Mouse (Mus musculus) ovary, adult 18-20 months (tissue): ENCODE results near the gene Tecpr1.

Source experiments
- DNase-seq: peaks from one replicate; pipeline ENCODE4 v3.0.0; 2022; ENCODE audit warnings: low spot score, mixed read lengths

The Tecpr1 gene

DNA sequence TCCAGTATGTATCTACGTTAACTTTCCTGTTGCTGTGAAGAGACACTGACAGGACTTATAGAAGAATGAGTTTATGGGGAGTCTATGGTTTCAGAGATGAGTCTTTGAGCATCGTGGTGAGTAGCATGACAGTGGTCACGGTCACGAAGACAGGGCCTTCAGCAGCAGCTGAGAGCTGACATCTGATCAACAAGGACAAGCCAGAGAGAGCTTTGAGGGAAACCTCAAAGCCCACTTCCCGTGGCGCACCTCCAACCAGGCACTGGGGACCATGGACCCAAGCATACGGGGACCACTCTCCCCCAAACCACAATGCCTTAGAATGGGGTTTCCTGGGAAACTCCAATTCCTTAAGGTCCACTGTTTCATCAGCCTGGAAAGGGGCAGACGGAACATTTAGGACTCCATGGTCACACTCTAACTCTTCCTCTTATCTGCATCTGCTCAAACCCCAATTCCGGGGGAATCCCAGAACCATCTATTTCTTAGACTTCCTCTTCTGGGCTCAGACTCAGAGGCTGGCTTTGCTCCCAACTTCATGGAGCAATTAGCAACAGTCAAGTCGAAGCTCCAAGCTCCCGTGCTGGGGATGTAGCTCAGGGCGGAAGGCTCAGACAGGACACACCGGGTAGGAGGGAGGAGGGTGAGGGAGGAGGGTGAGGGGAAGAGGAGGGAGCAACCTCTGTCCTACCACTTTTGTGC lies 28.6 kb upstream of the Tecpr1 start:
- no peak for DNase-seq

DNA sequence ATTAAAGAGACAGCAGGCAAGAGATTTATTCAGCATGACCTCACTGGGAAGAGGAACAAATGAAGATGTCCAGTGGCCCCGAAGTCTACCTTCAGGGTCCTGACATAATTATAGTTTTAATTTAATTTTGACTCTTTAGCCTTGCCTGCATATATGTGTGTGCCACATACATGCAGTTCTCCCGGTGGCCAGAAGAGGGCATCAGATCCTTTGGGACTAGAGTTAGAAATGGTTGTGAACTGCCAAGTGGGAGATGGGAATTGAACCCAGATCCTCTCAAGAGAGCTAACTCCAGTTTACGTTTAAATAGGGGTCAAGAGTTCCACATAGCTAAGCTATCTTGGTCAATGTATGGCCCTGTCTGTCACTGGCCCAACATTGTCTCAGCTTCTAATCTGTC lies 26.5 kb upstream of the Tecpr1 start:
- DNase-seq = no peak

DNA sequence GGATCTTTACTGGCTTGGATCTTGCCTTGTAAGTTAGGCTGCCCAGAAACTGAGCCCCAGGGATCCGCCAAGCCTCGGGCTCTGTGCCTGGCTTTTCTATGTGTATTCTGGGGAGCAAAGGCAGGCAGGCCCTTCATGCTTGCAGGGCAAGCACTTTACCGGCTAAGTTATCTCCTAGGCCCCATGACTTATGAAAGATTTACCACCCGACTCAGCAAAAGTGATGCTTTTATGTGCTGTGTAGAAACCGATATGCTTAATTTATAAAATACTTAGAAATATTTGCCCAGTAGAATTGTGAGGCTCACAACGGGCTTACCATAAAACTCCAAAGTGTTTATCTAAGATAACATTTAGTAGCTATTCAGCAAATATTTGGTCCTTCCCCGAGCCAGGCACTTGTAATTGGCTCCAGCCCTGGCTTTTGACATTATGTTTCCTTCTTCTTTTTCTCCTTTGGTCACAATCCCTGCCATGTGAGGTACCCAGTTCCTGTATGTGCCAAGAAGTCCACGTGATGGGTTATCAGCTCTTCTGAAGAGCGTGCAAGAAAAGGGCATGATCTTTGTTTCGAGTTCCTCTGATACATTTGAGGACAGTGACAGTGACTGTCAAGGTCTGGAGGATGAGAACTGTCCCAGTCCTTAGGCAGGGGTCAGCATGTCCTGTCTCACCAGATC lies 24.6 kb upstream of the Tecpr1 start:
- no peak for DNase-seq

DNA sequence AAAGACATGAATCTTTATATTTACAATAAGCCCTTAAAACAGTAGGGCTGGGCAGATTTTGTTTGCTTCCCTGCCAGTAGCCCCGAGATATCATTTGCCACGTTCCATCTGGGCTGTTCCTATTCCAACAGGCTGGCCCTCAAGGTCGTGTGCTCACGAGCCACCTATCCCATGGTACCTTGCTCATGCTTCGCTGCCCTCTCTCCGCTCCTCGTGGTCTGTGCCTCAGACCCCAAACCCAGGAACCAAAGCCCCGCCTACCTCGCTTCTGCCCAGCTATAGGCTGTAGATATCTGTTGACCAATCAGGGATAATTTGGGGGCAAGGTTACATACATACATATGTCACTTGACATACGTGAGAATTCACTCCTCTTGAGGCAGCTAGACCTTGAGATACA lies 23.9 kb upstream of the Tecpr1 start:
- no peak for DNase-seq

DNA sequence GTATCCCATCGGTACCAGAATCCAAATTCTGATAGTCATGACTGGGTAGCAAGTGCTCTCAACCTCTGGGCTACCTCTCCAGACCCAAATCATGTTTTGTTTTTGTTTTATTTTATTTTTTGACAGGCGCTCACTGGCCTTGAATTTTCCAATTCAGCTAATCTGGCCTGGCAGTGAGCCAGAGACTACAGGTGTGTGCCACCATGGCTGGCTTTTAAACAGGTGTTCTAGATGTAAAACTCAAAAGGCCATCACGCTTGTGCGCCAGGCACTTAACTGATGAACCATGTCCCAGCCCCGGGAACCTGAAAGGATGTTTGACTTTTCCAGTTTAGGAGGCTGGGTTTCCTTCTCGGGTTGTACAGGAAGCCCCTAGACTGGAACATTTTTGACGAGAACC lies 23.3 kb upstream of the Tecpr1 start:
- DNase-seq = no peak

DNA sequence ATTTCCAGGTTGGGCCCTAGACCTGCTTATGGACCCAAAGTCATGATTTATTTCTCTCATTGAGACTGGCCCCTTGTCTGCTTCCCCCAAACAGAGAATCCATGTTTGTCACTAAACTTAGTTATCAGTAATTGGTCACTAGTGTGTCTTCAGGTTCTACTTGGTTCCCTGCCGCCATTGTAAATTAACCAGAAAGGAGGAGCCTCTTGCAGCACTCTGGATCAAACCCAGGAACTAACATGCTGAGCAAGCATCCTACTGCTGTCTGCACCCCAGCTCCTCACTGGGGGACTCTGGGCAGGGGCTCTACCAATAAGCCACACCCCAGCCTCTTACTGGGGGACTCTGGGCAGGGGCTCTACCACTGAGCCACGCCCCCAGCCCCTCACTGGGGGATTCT lies 22.2 kb upstream of the Tecpr1 start:
- no peak for DNase-seq

DNA sequence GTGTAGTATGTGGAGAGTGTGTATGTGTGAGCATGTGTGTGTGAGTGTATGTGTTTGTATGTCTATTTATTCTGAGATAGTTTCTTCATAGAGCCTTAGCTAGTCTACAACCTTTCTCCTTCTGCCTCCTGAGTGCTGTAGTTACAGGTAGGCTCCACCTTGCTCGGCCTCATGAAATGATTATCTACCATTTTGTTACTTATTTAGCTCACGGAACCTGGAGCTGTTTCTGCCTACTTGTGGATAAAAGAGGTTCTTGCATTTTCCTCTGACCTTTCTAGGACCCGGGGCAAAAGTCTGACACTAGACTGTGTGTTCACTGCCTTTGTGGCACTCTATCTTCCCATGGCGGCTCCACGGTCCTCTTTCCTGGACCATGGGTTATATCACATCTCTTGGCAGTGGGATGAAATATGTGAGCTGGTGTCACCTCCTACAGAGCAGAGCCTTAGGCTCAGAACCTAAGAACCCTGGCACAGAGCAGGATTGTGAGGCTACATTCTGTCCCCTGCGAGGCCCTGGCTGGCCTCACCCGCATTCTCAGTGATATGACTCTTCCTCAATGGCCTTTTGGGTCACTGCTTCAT lies 20.6 kb upstream of the Tecpr1 start, which contains the start of gene Bri3:
Gene Bri3 (plus strand): TSS at position 537 of the 587 bp plus-strand sequence.
- no peak for DNase-seq

DNA sequence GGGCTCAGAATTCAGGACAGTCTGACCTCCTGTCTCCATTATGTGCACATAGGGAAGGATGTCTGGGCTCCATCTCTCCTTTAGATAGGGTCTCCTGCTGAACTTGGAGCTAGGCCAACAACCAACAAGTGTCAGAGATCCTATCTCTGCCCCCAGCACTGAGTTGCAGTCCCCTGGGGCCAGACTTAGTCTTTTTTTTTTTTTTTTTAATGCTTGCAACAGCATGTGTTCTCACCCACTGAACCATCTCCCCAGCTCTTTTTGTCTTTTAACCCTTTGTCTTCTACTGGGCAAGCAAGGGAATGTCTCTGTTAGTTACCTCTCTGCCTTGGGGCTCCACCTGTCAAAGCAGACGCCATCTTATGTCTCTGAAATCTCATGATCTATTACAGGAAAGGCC lies 15.6 kb upstream of the Tecpr1 start:
- no peak for DNase-seq

DNA sequence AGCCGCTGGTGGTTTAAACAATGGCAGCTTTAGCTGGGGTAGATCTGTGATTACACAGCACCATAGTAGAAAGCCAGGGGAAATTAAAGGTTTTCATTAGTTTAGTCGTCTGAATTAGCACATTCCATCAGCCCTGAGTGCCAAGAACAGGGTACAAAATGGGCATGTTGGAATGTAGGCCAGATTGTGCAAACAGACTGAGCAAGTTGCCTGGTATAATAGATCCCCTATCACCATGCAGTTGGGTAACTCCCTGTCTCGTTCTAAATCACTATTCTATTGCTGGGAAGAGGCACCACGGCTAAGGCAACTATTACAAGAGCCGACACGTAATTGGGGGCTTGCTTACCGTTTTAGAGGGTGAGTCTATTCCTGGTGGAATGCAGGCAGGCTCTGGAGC lies 11.3 kb upstream of the Tecpr1 start:
- no peak for DNase-seq

DNA sequence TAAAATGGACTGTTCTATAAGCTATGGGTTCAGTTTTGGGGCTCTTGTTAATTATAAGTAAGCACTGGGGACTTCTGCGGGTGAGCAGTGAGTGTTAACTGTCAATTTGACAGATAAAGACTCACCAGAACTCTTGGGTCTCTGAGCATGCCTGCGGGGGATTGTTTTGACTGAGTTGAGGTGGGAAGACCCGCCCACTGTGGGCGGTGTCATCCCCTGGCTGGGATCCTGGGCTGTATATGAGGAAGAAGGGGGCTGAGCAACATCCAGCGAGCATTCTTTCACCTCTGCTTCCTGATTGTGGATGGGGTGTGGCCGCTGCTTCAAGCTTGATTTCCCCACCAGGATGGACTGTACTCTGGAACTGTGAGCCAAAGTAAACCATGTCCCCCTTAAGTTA lies 10.8 kb upstream of the Tecpr1 start:
- DNase-seq = no peak

DNA sequence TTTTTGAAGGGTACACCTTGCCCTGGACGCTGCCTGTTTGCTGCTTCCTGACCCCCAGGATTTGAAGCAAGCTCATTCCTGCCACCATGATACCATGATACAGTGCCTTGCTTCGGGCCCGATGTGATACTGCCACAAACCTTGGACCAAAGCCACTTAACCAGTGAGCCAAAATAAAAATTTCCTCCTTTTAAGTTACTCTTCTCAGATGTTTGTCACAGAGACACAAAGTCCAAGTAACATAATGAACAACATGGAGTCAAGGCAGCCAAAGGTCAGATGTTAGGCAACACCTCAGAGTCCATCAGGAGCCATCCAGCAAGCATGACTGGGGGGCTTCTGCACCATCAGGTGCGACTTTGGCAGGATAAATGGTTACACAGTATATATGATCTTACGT lies 9.1 kb upstream of the Tecpr1 start:
- DNase-seq = no peak

DNA sequence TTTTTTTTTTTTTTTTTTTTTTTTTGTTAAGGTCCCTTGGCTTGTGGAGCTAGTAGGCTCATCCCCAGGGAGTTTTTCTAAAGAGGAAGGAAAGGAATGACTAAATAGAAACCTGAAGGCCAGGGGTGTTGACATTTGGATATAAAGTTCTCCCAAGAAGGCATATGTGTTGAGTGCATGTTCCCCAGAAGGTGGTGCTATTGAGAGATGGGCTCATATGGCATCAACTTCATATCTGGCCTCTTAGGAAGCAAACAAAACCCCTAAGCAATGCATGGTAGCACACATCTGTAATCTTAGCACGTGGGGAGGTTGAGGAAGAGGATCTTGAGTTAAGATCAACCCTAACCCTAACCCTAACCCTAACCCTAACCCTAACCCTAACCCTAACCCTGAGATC lies 8.0 kb upstream of the Tecpr1 start:
- DNase-seq = no peak

DNA sequence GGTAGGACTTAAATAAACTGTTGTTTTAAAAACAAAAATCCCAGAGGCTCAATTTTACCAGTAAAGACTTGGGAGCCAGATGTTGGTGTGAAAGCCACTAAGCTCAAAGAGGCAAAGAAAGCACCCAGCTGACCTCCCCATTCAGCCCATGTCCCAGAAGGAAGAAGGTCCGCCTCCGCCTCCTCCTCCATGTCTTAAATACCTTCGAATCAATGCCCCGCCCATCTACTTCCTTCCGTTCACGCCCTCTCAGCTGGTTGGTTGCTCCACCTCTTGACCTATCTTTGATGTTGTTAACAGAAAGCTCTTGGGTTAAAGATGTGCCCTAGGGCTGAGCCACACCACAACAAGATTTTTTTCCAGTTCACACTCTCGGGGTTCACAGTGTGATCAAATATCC lies 6.8 kb upstream of the Tecpr1 start:
- no peak for DNase-seq

DNA sequence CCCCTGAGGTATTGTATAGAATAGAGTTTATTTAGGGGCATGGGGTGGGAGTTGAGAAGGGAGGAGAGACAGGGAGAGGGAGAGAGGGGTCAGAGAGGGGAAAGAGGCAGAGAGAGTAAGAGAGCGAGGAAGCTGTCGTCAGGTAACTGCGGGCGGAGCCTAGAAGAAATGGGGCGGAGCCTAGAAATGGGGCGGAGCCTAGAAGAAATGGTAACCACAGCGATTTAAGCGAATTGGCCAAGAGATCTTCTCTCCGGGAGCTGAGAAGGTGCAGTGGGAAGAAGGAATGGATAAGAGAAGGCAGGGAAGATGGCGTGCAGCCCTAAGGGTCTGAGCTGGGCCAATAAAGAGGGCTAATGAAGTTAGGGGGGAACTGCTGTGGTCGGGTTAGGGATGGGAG lies 2.8 kb upstream of the Tecpr1 start:
- DNase-seq = no peak

DNA sequence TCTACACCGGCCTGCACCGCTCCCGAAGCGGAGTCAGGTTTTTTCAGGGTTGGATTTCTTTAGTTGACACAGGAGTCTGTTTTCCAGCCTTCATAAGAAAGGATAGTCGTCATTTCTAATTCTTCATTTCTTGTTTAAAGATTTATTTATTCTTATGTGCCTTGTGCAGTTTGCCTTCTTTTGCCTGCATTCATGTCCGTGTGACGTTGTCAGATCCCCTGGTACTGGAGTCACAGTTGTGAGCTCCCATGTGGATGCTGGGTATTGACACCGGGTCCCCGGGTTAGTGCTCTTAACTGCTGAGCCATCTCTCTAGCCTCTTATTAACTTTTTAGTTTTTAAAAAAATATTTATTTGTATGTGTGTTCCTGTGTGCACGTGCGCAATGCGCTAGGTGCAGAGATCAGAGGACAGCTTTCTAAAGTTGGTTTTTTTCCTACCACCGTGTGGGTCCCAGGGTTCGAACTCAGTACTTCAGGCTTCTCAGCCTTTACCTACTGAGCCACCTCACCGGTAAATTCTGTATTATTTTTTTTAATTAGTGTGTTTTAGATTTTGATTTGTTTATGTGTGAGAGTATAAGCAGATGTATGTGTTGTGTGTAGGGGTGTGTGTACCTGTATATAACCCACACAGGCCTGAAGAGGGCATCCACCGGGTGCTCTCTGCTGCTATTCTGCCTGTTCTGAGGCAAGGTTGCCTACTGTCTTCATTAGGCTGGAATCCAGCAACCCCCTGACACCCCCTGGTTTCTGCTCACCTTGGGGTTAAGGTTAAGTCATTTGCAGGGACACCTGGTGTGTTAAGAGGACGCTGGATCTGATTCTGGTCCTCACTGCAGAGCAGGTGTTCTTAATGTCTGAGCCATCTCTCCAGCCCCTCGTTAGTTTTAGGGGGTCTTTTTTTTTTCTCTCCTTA lies 743 bp upstream of the Tecpr1 start:
- no peak for DNase-seq

DNA sequence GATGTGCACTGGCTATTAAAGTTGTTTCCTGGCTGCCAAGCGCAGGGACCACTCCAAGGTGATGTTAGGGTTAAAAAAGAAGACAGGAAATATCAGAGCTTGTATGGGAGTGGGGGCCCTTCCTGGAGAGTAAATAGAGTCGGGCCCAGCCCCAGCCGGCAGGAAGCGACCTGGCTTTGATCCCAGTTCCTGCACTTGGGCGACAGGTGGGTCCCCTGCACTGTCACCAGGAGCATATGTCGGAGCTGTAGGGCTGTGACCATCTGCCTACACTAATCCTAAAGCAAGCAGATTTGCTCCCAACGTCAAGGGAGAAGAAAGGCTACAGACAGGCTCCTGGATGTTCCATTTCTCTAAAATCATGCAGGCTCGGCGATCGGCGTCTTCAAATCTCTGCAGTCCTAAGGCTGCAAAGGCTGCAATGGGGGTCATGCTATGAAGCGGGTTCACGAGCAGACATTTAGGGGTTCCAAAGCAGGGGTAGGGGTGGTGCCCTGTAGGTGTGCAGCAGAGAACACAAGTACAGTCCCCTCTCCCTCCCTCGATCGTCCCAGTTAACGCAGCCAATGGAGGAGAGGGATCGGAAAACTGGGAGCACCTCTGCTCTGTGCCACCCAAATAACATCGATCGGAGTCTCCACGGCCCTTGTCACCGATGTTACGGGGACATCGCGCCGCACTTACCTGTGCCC lies 458 bp downstream of the Tecpr1 start:
- DNase-seq = no peak

DNA sequence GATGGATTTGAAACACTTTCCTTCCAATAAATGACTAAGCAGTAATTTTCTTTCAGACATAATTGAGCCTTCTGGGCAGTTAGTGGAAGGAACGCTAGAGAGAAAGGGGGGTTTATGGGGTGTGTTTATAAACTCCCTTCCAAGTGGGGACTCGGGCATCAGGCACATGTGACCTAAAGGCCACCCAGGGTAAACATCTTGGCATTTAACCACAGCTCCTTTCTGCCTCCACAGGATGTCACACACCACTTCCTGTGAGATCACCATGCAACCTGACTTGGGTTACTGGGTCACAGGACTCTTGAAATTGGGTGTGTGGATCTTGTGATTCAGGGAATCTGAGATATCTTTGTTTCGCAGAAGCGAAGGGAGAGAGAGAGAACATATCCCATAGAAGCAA lies 2.1 kb downstream of the Tecpr1 start:
- DNase-seq = no peak

DNA sequence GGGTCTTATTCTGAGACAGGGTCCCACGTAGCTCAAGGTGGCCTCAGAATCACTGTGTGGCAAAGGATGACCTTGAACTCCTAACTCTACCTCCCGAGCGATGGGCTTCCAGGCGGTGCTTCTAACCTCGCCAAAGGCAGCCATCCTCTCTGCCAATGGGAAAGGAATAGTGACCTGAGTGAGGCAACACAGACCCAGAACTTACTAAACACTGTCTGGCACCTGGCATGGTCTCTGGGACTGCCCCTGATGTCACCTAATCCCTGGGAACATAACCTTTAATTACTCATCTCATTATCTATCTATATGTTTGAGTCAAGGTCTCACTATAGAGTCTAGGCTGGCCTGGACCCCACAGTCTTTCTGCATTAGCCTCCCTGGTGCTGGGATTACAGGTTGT lies 3.5 kb downstream of the Tecpr1 start:
- no peak for DNase-seq

DNA sequence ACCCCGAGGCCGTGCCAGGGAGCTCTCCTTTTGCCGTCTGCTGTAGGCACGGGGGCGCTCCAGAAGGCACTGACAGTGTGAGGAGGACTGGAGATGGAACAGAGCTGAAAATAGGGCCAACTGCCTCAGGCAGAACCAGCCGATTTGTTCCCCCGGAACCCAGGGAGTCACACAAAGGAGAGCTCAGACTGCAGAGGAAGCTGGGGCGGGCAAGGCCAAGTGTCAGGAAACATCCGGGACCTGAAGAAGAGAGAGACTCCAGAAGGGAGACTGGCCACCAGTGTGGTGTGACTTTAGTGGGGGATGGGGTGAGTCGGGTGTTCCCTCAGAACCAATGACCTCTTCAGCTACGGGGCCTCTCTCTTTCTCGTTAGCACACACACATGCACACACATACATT lies 4.1 kb downstream of the Tecpr1 start:
- DNase-seq = no peak

DNA sequence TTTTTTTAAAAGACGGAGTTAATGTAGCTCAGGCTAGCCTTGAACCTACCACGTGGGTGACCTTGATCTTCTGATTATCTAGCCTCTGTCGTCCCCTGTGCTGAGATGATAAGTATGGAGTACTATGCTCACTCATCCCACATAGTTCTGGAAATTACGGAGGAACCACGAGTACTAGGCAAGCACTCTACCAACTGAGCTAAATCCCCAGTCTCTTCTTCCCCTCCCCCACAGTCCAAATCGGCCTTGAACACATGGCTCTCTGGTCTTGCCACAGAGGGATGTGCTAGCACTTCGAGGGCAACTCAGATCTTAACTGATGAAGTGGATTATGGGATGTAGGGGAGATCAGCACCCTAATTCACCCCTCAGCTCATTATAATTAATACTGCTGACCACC lies 5.4 kb downstream of the Tecpr1 start:
- DNase-seq = no peak

DNA sequence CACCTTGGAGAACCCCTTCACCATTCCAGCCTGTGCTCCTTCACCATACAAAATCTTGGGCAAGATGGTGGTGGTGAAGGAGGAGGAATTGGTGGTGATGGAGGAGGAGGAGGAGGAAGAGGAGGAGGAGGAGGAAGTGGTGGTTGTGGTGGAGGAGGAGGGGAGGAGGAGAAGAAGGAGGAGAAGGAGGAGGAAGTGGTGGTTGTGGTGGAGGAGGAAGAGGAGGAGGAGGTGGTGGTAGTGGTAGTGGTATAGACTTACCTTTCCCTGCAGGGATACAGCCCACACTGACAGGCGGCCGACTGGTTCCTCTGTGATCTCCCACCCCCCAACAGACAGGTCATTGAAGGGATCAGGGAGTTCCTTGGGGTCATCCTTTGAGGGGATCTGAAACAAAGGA lies 7.4 kb downstream of the Tecpr1 start:
- DNase-seq = no peak

DNA sequence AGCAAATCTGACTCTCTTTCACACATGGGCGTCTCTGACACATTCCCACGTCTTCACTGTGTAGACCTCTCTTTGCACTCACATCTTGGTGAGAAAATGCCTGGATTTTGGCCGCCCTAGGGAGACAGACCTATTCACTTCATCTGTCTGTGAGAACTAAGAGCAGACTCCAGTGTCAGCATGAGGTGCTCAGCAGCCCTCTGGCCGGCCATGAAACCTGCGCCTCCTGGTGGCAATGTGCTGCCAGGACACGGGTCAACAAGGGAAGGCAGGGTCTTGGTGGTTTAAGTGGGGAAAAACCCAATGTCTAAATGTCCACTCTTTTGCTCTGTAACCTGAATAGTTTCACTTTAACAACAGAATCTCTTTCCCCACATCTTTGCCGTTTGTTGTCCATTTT lies 9.0 kb downstream of the Tecpr1 start:
- DNase-seq = no peak
